Mouse (Mus musculus): ENCODE measurements around the gene Gpr27. TPM values are rescaled to one million over a fixed set of nuclear protein-coding genes. Genes with fewer than 3 reads are reported as not detected.

Gpr27 gene
- polyA plus RNA-seq, 1 experiment from 2014 or later = 2.0 TPM

- no peaks in the 10 kb centered on the region for H3K9me3 ChIP-seq (ENCODE audit: low read length)
- H3K36me3 ChIP-seq (ENCODE audit: insufficient read depth, low read length) = no peaks in the 10 kb centered on the region
- TF ChIP-seq CTCF (IDR thresholded peaks at IDR 0.05) (peak; percentile 46), EP300 (IDR thresholded peaks at IDR 0.05) (no peak)
- no peaks in the 10 kb centered on the region for H3K27me3 ChIP-seq (replicated peaks; ENCODE audit: insufficient read depth, low read length)
- no peak overlapping the region for H3K9ac ChIP-seq (replicated peaks; ENCODE audit: low read depth)
- DNase-seq (ENCODE audit: low spot score) = peak; percentile 33
- no peaks in the 10 kb centered on the region for H3K4me1 ChIP-seq (ENCODE audit: insufficient read depth, low read depth, low read length)
- 72% methylated on average over 2 of the region's 2 CpGs for WGBS
- H3K27ac ChIP-seq (ENCODE audit: low read length) = no peak overlapping the region
- no peak overlapping the region for H3K4me3 ChIP-seq (ENCODE audit: low read depth, low read length)
- no peak overlapping the region for H3K4me2 ChIP-seq (replicated peaks; ENCODE audit: low read depth, low read length)
- no peak for ATAC-seq
These were observed 40.1 kb upstream of the Gpr27 start for GRCm38 (mm10) chr6:99652341-99652740.

DNA sequence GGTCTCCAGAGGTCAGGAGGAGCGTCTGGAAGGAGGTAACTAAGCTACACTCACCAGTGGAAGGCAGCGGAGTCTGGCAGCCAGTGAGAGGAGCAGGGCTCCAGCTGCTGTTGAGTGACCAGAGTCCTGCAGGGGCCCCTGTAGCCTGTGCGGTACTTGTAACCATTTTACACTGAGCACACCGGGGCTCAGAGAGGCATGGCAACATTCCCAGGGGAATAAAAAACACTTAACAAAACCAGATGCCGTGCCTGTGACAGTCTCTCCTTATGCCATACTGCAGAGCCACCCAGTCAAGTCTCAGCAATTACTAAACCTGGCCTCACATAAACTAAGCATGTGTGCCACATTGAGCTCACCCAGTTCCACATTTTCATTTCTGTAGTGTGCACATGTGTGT, 38.1 kb upstream of the Gpr27 start:
- no peak for TF ChIP-seq CTCF (IDR thresholded peaks at IDR 0.05)
- TF ChIP-seq EP300 (IDR thresholded peaks at IDR 0.05) = no peak
- no peak for DNase-seq (ENCODE audit: low spot score)
- Histone ChIP-seq H3K36me3 (ENCODE audit: insufficient read depth, low read length) (no peaks in the 10 kb centered on the region), H3K9ac (replicated peaks; ENCODE audit: low read depth) (no peak overlapping the region), H3K4me2 (replicated peaks; ENCODE audit: low read depth, low read length) (no peak overlapping the region), H3K9me3 (ENCODE audit: low read length) (no peaks in the 10 kb centered on the region), H3K4me3 (ENCODE audit: low read depth, low read length) (no peak overlapping the region), H3K27ac (ENCODE audit: low read length) (no peak overlapping the region), H3K4me1 (ENCODE audit: insufficient read depth, low read depth, low read length) (no peaks in the 10 kb centered on the region), H3K27me3 (replicated peaks; ENCODE audit: insufficient read depth, low read length) (no peaks in the 10 kb centered on the region)
- WGBS = 48% methylated on average over 5 of the region's 5 CpGs
- ATAC-seq = no peak

- Histone ChIP-seq H3K27ac (ENCODE audit: low read length) (no peak overlapping the region), H3K4me3 (ENCODE audit: low read depth, low read length) (no peak overlapping the region), H3K4me1 (ENCODE audit: insufficient read depth, low read depth, low read length) (no peaks in the 10 kb centered on the region), H3K4me2 (replicated peaks; ENCODE audit: low read depth, low read length) (no peak overlapping the region), H3K9ac (replicated peaks; ENCODE audit: low read depth) (no peak overlapping the region), H3K9me3 (ENCODE audit: low read length) (no peaks in the 10 kb centered on the region), H3K36me3 (ENCODE audit: insufficient read depth, low read length) (no peaks in the 10 kb centered on the region), H3K27me3 (replicated peaks; ENCODE audit: insufficient read depth, low read length) (no peaks in the 10 kb centered on the region)
- TF ChIP-seq CTCF (IDR thresholded peaks at IDR 0.05) (no peak), EP300 (IDR thresholded peaks at IDR 0.05) (no peak)
- ATAC-seq (no peak), DNase-seq (ENCODE audit: low spot score) (peak; percentile 11)
- 55% methylated on average over 7 of the region's 7 CpGs for WGBS
These were observed 37.0 kb upstream of the Gpr27 start for GRCm38 (mm10) chr6:99655488-99655887.

- no peaks in the 10 kb centered on the region for H3K9me3 ChIP-seq (ENCODE audit: low read length)
- no peak overlapping the region for H3K27ac ChIP-seq (ENCODE audit: low read length)
- no peak for ATAC-seq
- H3K9ac ChIP-seq (replicated peaks; ENCODE audit: low read depth) = no peak overlapping the region
- H3K4me3 ChIP-seq (ENCODE audit: low read depth, low read length) = no peak overlapping the region
- 74% methylated on average over 2 of the region's 2 CpGs for WGBS
- DNase-seq (ENCODE audit: low spot score) = no peak
- H3K4me2 ChIP-seq (replicated peaks; ENCODE audit: low read depth, low read length) = no peak overlapping the region
- H3K27me3 ChIP-seq (replicated peaks; ENCODE audit: insufficient read depth, low read length) = no peaks in the 10 kb centered on the region
- H3K36me3 ChIP-seq (ENCODE audit: insufficient read depth, low read length) = no peaks in the 10 kb centered on the region
- TF ChIP-seq CTCF (IDR thresholded peaks at IDR 0.05) (no peak), EP300 (IDR thresholded peaks at IDR 0.05) (no peak)
- no peaks in the 10 kb centered on the region for H3K4me1 ChIP-seq (ENCODE audit: insufficient read depth, low read depth, low read length)
These were observed 36.4 kb upstream of the Gpr27 start for GRCm38 (mm10) chr6:99656088-99656487.

DNA sequence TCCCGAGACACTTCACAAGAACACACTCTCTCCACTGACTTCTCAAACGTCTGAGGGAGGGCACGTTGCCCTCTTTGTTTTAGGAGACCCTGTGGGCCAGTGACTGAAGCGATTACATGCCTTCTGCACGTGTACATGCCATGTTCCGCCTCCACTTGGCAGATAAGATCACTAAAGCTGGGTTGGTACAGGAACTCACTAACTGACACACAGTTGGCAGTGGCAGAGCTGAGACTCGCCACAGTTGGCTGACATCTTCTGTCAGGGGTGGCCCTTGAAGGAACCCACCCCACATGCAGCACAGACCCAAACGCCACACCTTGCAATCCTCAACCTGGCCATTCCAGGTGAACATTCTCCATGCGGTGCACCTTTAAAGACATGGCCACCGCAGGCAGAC, 33.9 kb upstream of the Gpr27 start:
- DNase-seq (ENCODE audit: low spot score) (no peak), ATAC-seq (no peak)
- Histone ChIP-seq H3K9ac (replicated peaks; ENCODE audit: low read depth) (no peak overlapping the region), H3K4me2 (replicated peaks; ENCODE audit: low read depth, low read length) (no peak overlapping the region), H3K4me1 (ENCODE audit: insufficient read depth, low read depth, low read length) (no peaks in the 10 kb centered on the region), H3K27me3 (replicated peaks; ENCODE audit: insufficient read depth, low read length) (no peaks in the 10 kb centered on the region), H3K4me3 (ENCODE audit: low read depth, low read length) (no peak overlapping the region), H3K27ac (ENCODE audit: low read length) (no peak overlapping the region), H3K36me3 (ENCODE audit: insufficient read depth, low read length) (no peaks in the 10 kb centered on the region), H3K9me3 (ENCODE audit: low read length) (no peaks in the 10 kb centered on the region)
- 76% methylated on average over 10 of the region's 10 CpGs for WGBS
- TF ChIP-seq CTCF (IDR thresholded peaks at IDR 0.05) (no peak), EP300 (IDR thresholded peaks at IDR 0.05) (no peak)

GRCm38 (mm10) chr6:99660443-99660842, 32.0 kb upstream of the Gpr27 start:
- Histone ChIP-seq H3K4me3 (ENCODE audit: low read depth, low read length) (no peak overlapping the region), H3K4me2 (replicated peaks; ENCODE audit: low read depth, low read length) (no peak overlapping the region), H3K4me1 (ENCODE audit: insufficient read depth, low read depth, low read length) (no peaks in the 10 kb centered on the region; the same call in 1 of the 2 replicates), H3K27me3 (replicated peaks; ENCODE audit: insufficient read depth, low read length) (no peaks in the 10 kb centered on the region), H3K9me3 (ENCODE audit: low read length) (no peaks in the 10 kb centered on the region), H3K36me3 (ENCODE audit: insufficient read depth, low read length) (no peaks in the 10 kb centered on the region), H3K9ac (replicated peaks; ENCODE audit: low read depth) (no peak overlapping the region), H3K27ac (ENCODE audit: low read length) (no peak overlapping the region)
- 36% methylated on average over 3 of the region's 3 CpGs for WGBS
- DNase-seq (ENCODE audit: low spot score) = peak; percentile 10
- peak; percentile 31; the same call in 1 of the 2 replicates for ATAC-seq
- no peak for TF ChIP-seq EP300 (IDR thresholded peaks at IDR 0.05)
- no peak for TF ChIP-seq CTCF (IDR thresholded peaks at IDR 0.05)

- H3K4me1 ChIP-seq (ENCODE audit: insufficient read depth, low read depth, low read length) = peaks cover 5% of the 10 kb centered on the region; the same call in 1 of the 2 replicates
- DNase-seq (ENCODE audit: low spot score) (no peak), ATAC-seq (no peak)
- H3K4me3 ChIP-seq (ENCODE audit: low read depth, low read length) = no peak overlapping the region
- no peak overlapping the region for H3K9ac ChIP-seq (replicated peaks; ENCODE audit: low read depth)
- 71% methylated on average over 8 of the region's 8 CpGs for WGBS
- no peak for TF ChIP-seq EP300 (IDR thresholded peaks at IDR 0.05)
- no peak for TF ChIP-seq CTCF (IDR thresholded peaks at IDR 0.05)
- no peaks in the 10 kb centered on the region for H3K9me3 ChIP-seq (ENCODE audit: low read length)
- no peak overlapping the region for H3K27ac ChIP-seq (ENCODE audit: low read length)
- no peaks in the 10 kb centered on the region for H3K27me3 ChIP-seq (replicated peaks; ENCODE audit: insufficient read depth, low read length)
- no peaks in the 10 kb centered on the region for H3K36me3 ChIP-seq (ENCODE audit: insufficient read depth, low read length)
- no peak overlapping the region for H3K4me2 ChIP-seq (replicated peaks; ENCODE audit: low read depth, low read length)
These were observed 29.2 kb upstream of the Gpr27 start for GRCm38 (mm10) chr6:99663232-99663631.

Measured in lung, postnatal 0 days (tissue).